Mouse (Mus musculus): ENCODE results near the gene Prr12.

Gene Prr12

DNA sequence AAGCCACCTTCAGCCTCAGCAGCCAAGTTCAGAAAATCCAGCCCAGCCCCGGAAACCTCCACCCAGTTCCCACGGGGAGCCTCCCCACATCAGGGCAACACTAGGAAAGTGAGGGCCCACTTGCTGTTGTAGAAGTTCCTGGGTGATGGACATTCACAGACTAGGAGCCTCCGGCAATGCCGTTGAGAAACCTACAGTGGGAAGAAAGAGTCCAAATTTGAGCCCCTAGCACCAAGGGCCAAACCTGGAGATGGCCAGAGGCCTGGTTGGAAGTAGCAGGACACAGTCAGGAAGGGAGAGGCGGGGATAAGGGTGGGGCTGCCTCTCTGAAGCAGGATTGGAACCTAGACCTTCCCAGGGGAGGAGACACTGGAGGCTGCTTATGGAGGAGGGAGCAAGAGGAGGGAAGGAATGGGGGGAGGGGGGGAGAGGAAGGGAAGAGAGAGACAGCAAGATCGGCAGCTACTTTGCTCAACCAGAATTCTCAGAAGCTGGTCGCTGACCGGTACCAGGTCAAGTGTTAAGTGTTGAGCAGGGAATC is 33.6 kb downstream of the Prr12 start:
- peak; percentile 44 for DNase-seq

DNA sequence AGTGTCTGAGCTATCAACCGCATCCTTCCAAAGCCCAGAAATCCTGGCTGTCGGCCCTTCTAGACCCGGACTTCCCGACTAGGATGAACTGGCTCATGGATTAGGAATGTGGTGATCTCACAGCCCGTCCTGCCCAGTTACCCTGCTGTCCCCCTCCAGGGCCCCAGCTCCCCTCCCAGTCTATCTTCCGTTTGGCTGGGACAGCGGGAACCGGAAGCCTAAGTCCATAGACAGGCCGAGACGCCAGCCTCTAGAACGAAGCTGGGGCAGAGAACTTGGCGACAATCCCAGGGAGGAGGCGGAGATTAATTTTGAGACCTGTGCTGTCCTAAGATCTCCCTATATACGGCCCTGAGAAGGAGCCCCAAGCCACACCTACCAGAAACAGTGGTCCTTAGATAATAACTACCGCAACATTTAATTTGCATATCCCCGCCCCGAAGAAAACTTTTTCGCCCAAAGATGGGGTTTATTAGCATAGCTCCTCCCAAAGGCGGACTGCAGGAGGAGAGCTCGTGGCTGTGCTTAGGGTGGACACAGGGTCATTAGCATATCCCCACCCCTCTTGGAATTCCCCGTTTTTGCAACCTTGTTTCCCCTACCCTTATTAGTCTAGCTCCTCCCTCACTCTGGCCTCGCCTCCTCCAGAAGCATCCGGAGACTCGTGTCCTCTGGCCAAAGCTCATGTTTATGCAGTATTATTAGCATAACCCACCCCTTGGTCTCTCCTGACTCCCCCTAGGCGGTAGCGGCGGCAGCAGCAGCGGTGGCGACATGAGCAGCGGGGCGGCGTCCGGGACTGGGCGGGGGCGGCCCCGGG is 35.2 kb downstream of the Prr12 start, which contains the start of gene Rras:
Gene Rras, plus strand, starts transcription at position 720 of the 820 bp plus-strand sequence.
- DNase-seq, result peak; percentile 91

DNA sequence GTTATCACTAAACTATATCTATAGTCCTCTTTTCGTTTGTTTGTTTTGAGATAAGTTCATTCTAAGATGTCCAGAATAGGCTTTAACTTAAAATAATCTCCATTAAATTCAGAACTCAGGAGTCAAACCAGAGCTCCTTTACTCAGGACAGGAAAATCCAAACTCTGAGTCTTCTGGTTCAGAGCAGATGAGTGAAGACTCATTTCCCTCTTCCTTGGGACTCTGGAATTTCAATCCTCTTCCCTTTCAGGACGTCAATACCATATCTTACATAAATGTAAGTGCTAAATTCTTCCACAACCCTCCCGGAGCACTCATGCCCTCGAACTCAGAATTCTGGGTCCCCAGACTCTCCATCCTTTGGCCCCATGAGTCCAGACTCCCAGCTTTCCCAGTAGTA is 35.9 kb downstream of the Prr12 start:
- DNase-seq, result no peak

DNA sequence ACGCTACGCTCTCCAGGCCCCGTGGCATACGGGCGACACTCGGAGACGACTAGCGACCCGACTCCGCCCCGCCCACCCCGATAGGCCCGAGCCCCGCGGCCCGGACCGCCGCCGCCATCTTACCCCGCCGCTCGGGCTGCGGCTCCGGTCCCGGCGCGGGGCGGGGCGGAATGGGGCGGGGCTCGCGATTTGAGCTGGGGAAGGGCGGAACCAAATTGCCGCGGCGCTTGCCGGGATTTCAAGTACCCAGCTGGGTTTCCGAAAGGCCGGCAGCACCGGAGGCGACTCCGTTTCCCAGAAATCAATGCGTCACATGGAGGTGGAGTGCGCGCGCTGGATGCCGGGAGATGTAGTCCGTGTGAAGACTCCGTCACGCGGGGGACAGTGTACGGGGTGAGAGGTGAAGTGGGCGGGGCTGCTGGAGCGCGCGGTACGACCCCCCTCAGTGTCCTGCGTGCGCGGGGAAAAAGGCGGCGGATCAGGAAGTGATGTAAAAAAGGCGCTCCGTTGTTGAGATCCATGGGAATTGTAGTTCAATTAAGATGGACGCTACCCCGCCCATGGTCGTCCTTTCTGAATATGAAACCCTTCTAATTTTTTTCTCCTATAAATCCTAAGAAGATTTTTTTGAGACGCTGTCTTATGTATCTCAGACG is 36.6 kb downstream of the Prr12 start, which contains the start of gene Scaf1:
Gene Scaf1, minus strand, starts transcription at position 407 of the 656 bp plus-strand sequence.
- peak; percentile 100 for DNase-seq

DNA sequence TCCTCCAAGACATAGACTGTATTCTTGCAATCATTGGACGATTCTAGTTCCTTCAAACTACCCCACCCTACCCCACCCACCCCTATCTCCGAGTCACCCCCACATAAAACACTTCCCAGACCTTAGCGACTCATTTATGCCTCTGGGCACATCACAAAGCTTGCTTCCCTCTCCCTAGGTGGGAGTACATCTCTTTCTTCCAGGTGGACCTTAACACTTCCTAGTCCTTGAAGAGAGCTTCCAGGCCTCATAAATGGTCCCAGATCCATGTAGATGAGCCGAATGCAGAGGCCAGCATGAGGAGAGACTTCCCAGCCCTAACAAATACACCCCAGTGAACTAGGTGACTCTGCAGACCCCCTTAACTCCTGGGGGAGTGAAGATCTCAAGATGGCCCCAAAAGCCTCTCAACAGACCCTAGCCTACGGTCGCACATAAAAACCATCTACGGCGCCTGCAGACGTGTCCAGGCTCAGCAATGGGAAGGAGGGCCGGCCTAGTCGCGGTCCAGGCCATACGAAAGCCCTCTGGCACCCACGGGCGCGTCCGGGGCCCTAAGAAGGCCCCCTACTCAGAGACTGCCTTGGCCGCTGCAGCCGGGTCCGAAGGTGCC is 37.2 kb downstream of the Prr12 start:
- DNase-seq, result no peak

DNA sequence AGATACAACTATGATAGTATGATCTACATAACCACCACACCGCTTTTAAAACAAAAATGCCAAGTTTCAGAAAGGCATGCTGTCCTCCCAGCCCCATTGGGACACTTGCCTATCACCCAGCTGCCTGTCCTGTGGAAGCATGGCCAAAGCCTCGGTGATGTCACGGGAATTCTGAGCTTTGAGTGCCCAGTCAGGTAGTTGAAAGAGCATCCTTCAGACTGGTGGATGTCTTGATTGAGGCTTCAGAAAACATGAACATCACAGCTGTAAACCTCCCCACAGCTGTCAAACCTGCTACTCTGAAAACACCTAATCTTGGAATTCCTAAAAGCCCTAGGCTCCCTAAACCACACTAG is 38.6 kb downstream of the Prr12 start:
- no peak for DNase-seq

DNA sequence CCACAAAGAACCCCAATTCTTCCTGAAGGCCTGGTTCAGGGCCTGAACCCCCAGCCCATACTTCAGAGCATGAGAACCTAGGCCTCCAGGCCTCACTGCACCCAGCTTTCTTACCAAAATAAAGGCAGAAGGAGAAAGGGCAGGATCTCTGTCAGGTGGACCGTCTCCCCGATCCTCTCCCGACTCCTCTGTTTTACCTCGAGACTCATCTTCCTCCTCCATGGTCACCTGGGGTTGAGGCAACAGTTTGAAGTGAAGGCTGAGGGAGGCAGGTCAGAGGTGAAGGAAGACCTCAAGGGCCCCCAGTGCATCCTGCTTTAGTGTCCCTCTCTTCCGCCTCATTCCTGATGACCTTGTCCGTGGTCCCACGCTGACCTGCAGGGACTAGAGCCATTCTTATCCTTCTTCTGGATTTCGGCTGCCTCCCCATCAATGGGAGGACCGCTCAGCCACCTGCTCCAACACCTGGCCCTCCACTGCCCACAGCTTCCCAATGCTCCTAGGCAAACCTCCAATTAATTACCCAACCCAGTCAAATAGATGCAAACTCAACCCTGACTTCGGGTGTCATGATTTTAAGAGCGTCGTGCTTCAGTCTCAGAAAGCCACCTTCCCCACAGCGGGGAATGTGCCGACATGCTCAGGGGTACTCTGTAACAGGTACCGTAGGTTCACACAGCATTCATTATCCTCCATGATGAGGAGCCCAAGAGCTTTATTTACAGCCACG is 39.1 kb downstream of the Prr12 start:
- DNase-seq, result no peak

DNA sequence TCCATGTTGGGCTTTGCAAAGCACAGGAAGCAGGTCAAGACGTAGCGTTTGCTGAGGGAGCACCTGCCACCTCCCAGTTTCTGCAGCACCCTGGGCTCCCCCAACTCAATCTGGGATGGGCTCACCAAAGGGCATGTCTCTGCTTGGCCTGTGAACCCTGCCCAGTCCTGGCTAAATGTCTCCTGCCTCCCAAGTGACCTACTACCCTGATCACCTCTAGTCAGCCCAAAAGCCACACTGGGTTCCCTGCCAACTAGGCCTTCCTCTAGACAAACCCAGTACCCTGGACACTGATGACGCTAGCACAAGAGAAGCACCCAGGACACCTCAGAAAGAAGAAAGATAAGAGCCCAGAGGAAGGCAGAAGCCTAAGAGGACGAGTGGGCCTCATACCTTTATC is 39.9 kb downstream of the Prr12 start:
- no peak for DNase-seq

DNA sequence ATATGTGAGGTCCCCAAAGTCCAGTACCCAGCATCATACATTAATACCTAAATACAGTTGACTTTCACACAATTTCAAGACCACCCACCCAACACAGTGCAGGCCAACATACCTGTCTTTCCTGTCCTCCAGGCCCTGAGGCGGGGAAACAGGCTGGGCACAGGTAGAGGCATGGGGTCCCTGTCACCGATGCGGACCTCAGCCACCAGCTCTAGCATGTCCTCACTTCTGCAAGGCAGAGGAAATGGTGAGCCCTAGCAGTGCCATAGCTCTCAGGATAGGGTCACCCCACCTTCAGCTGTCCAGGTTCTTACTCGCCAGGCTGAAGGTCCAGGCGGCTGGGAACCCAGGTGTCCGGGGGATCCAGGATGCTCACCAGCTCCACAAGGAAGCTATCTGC is 40.7 kb downstream of the Prr12 start:
- no peak for DNase-seq

DNA sequence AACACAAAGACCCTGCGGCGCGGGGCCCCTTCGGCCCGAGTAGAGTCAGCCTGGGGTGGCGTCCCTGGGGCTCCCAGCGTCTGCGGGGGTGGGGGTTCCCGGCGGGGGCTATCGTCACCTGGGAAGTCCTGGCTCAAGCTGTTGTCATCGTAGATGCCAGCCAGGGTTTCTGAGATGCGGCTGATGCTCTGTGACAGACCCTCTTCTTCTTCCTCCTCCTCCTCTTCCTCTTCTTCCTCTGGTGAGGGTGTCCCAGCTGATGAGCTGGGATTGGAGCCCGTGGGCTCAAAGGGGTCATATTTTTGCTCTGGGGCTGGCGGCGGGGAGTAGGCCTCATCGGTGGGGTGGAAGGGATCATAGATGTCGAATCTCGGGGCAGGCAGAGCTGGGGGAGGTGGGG is 44.3 kb downstream of the Prr12 start:
- DNase-seq, result no peak

DNA sequence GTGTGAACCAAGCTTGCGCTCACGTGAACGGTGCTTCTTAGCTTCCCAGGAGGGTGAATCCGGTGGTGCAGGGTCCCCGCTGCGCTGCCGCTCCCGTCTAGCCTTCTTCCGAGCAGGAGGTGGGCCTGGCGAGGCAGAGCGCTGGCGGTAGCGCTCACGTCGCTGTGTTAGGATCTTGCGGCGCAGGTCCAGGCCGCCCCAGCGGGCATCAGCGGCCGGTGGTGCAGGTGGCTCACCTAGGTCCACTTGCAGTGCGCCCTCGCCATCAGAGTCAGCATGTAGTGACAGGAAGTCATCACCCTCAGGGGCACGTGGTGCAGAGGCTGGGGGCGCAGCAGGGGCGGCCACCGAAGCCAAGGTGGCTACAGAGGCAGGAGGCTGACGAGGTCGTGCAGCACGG is 44.8 kb downstream of the Prr12 start:
- DNase-seq, result no peak

DNA sequence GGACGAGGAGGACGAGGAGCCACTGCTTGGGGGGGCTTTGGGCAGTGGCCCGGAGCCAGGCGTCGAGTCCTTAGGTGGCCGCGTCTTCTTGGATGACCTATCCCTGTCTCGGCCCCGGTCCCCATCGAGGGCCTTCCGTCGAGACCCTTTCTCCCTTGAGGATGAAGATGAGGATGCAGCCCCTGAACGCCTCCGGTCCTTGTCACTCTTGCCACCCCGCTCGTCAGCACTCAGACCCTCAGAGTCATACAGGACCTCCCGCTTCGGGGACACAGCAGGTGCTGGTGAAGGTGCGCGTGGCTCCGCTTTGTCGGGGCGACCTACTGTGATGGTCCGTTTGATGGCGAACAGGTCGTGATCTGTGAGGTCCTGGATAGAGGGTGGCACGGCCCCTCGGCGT is 45.5 kb downstream of the Prr12 start:
- DNase-seq, result no peak

DNA sequence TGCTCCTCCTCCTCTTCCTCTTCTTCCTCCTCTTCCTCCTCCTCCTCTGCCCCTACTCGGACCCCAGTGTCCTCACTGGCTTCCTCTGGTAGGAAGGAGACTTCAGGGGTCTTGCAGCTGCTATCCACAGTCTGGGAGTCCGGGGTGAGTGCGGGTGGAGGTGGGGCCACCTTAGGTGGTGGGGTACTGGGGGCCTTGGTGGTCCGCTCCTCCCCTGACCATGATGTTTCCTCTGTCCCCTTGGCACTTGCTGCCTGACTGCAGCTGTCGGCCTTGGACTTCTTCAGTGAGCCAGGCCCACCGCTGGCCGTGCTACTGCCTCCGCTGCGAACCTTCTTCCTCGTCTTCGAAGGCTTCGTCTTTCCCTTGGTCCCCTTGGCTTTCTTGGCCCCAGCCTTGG is 46.2 kb downstream of the Prr12 start:
- DNase-seq, result no peak

DNA sequence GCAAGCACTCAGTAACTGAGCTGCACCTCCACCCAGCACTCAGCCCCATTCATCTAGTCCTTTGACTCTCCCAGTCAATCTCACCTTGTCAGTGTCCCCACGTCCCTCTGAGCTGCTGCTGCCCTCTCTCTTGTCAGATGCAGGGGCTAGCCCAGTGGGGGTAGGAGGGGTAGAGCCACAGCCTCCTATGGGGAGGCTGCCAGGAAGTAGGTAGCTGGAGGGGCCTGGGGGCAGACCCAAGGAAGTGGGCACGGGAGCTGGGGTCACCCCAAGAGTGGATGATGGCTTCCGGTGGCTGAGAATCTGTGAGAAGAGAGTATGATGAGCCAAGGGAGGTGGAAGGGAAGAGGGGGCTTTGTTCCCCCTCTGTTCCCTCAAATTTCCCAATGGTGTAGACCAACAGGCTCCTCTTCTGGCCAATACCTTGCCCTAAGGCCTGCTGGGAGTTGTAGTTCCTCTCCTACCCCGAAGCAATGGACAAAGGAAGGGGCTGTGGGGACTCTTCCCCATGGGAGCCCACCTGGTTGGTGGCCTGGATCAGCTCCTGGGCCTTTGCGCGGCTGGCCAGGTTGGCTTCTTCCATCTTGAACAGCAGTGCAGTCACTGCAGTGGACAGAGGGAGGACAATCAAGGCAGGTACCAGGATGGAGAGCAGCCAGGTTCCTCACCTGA is 47.2 kb downstream of the Prr12 start:
- no peak for DNase-seq

DNA sequence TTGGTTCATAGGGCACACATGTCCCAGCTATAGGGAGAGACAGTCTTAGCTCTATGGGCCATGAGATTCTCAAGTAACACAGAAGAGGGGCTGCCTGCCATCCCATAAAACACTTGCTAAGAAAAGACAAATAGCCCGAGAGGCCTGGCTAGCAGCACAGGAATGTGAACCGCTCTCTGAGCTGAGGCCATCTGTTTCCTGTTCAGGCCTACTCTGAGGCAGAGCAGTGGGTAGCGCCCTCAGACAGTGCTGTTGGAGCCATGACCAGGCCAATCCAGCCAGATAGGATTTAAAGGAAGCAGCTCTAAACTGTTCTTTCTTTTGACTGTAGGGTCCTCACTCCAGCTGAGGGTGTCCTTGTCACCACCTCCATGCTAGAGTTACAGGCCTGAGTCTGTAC is 48.1 kb downstream of the Prr12 start:
- no peak for DNase-seq

DNA sequence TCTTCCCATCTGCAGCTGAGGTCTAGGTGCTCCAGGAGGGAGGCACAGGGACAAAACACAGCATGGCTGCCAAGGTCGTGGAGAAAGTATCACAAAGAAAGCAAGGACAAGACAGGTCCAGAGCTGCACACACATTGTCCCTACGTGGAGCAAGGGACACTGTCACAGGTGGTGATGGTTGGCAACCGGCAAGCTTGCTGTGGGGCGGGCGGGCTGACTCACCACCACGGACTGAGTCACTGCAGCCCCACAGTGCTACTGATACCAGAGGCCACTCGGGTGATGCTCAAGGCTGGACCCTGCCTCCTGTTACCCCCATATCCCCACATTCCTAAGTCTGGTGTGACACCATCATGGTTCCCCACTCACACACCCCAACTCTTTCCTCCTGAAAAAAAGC is 50.2 kb downstream of the Prr12 start:
- DNase-seq, result no peak

DNA sequence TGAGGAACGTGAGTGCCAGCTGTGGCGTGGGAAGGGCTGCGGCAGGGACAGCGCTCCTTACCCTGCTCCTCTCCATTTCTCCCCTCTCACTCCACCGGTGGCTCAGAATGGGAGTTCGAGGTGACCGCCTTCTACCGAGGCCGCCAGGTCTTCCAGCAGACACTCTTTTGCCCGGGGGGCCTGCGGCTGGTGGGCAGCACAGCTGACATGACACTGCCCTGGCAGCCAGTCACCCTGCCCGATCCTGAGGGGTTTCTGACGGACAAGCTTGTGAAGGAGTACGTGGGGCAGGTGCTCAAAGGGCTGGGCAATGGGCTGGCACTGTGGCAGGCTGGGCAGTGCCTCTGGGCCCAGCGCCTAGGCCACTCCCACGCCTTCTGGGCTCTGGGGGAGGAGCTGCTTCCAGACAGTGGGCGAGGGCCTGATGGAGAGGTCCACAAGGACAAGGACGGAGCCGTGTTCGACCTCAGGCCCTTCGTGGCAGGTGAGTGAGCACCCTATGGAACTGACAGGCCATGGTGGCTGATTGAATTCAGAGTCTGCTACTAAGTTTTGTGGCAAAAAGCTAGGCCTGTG is 52.1 kb downstream of the Prr12 start:
- no peak for DNase-seq

DNA sequence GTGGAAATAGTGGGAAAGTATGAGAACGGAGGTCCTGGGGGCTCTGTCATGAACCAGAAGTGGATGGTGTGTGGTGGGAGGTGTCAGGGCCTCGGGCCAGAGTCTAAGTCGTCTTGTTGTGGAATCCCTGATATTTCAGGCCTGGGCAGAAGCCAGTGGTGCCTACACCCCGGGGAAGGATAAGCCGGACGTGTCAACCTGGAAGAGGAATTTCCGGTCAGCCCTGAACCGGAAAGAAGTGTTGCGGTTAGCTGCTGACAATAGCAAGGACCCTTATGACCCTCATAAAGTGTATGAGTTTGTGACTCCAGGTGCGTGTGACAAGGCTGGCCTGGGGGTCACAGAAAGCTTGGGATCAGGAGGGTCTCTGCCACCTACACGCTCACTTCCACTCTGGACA is 52.9 kb downstream of the Prr12 start:
- no peak for DNase-seq

DNA sequence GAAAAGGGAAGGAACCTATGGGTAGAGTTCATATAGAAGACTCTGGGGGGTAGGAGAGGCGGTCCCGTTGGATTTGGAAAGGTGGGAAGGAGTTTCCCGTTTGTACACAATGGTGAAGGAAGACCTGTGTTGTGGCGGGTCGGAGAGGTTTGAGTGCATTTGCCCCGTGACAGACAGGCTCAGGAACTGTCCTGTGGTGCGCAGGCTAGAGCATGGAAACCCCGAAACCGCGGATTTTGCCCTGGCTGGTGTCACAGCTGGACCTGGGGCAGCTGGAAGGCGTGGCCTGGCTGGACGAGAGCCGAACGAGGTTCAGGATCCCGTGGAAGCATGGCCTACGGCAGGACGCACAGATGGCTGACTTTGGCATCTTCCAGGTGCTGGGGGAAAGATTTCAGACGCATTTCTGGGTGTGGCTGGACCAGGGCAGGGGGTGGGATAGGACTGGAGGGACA is 54.2 kb downstream of the Prr12 start, which contains the start of gene Bcl2l12:
Gene Bcl2l12, minus strand, starts transcription at position 212 of the 455 bp plus-strand sequence.
- no peak for DNase-seq

DNA sequence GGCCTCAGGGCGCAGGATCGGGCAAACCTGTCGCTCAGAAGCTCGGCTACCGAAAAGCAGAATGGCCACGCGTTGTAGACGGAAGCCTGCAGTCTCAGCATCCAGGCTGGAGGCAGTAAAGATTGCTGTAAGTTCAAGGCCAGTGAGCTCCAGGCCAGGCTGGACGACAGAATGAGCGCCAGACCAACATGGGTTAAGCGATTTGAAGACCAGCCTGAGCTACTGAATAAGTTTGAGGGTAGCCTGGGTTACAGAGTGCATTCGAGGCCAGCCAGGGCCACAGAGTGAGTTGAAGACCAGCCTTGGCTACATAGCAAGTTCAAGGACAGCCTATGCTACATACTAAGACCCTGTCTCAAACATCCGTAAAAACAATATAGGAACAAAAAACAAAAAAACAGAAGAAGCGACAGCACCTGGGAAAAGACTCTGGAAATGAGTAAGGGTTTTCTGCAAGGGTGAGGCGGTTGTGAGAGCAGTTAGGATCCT is 54.7 kb downstream of the Prr12 start:
- no peak for DNase-seq

DNA sequence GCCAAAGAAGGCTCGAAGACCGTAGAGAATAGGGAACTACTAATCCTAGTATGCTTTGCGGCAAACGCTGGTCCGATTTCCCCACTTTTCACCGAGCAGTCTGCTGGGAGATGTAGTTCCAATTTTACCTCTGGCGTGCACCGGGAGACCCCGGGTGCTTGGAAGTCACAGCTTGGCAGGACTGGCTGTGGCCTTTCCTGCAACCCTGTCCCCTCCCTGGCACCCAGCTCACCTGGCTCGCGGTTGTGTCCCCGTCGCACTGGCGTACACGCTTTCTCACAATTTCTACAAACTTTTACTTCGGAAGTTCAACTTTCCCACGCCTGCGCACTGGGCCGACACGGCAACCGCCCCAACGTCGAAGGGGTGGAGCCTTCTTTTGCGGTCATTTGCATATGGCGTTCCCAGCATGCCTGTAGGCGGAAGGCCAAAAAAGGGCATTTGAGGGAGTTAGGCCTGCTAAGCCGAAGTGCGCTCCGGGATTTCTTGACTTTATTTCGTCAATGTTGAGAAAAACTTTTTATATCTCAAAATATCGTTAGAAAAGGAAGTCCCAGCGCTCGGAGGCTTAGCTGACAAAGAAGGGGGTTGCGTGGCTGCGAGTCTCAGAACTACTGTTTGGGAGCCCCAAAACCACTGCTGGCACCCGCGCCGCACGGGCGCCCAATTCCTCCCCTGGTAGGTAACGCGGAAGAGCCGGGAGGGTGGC is 55.3 kb downstream of the Prr12 start, which contains the start of gene Irf3:
Gene Irf3, plus strand, starts transcription at position 418 of the 709 bp plus-strand sequence.
- peak; percentile 96 for DNase-seq
